Mouse (Mus musculus) bone marrow macrophage, adult 2 months (primary cell): ENCODE results near the gene Atxn1l.

ENCODE experiments used
- CTCF ChIP-seq: IDR thresholded peaks from 2 replicates; pipeline ENCODE4 v1.5.1; 2012; ENCODE audit warnings: low read depth, mild to moderate bottlenecking, low read length, moderate library complexity
- POLR2A ChIP-seq: IDR thresholded peaks from 2 replicates; pipeline ENCODE4 v1.6.1; 2012; ENCODE audit warnings: mild to moderate bottlenecking, low read depth, low read length, borderline replicate concordance

GRCm38 (mm10) chr8:109706076-109706873 lies 31.3 kb downstream of the Atxn1l start:
- TF ChIP-seq CTCF: no peak
- TF ChIP-seq POLR2A: no peak
